Mouse (Mus musculus) megakaryocyte, adult 5-6 weeks (primary cell): ENCODE data around the gene Smyd4. TPM values are rescaled to one million over a fixed set of nuclear protein-coding genes. Genes with fewer than 3 reads are reported as not detected.

ENCODE experiments used
- ATAC-seq: 2 replicates; pipeline ENCODE4 v1.8.0; 2016; ENCODE audit warnings: mild to moderate bottlenecking, inconsistent platforms; ENCODE audit not compliant: poor library complexity, severe bottlenecking
- total RNA-seq, 2 experiments: library from RNA; stranded (forward) in 1 of 2; stranded (reverse) in 1 of 2; fragments of 153-499, 151-499 nt in 1 of 2; fragments of 221-1000, 200-1000 nt in 1 of 2; gene quantifications; 2 replicates each; pipeline versions ENCODE4 v1.2.3 to v1.2.4; 2015 to 2017

The Smyd4 gene
- total RNA-seq, 2 experiments from 2014 or later = 1.9 to 6.5 TPM

GRCm38 (mm10) chr11:75415096-75415495, 66.9 kb downstream of the Smyd4 start:
- ATAC-seq = peak; percentile 92

- no peak for ATAC-seq
These were observed 67.8 kb downstream of the Smyd4 start for GRCm38 (mm10) chr11:75415994-75416393.

GRCm38 (mm10) chr11:75420037-75420436, 71.8 kb downstream of the Smyd4 start:
- ATAC-seq = no peak

GRCm38 (mm10) chr11:75420810-75421374, 72.7 kb downstream of the Smyd4 start:
- ATAC-seq = no peak

GRCm38 (mm10) chr11:75421375-75422012, 73.3 kb downstream of the Smyd4 start:
- ATAC-seq = no peak

- ATAC-seq = no peak
These were observed 74.0 kb downstream of the Smyd4 start, which contains the start of gene Serpinf1 for GRCm38 (mm10) chr11:75422013-75422792. Gene Serpinf1, minus strand, starts transcription at chr11:75422701.

GRCm38 (mm10) chr11:75423091-75423490, 74.9 kb downstream of the Smyd4 start:
- no peak for ATAC-seq

- no peak for ATAC-seq
These were observed 75.8 kb downstream of the Smyd4 start for GRCm38 (mm10) chr11:75424033-75424432.

GRCm38 (mm10) chr11:75424459-75424858, 76.2 kb downstream of the Smyd4 start:
- no peak for ATAC-seq

- peak; percentile 99 for ATAC-seq
These were observed 80.9 kb downstream of the Smyd4 start for GRCm38 (mm10) chr11:75429019-75429705.

- ATAC-seq = no peak
These were observed 83.1 kb downstream of the Smyd4 start for GRCm38 (mm10) chr11:75431307-75431706.

GRCm38 (mm10) chr11:75434138-75434537, 85.9 kb downstream of the Smyd4 start:
- ATAC-seq = no peak

GRCm38 (mm10) chr11:75438194-75438593, 90.0 kb downstream of the Smyd4 start:
- ATAC-seq = no peak

GRCm38 (mm10) chr11:75438804-75439203, 90.6 kb downstream of the Smyd4 start:
- ATAC-seq = no peak

GRCm38 (mm10) chr11:75439363-75439762, 91.1 kb downstream of the Smyd4 start, which contains the start of gene Serpinf2:
Gene Serpinf2, minus strand, starts transcription at chr11:75439591.
- no peak for ATAC-seq

- ATAC-seq = no peak
These were observed 91.7 kb downstream of the Smyd4 start for GRCm38 (mm10) chr11:75439951-75440350.

GRCm38 (mm10) chr11:75441034-75441433, 92.8 kb downstream of the Smyd4 start:
- ATAC-seq = no peak

GRCm38 (mm10) chr11:75441601-75442000, 93.4 kb downstream of the Smyd4 start:
- ATAC-seq = no peak

- no peak for ATAC-seq
These were observed 95.5 kb downstream of the Smyd4 start for GRCm38 (mm10) chr11:75443711-75444110.

GRCm38 (mm10) chr11:75448575-75448974, 100.3 kb downstream of the Smyd4 start:
- no peak for ATAC-seq

- no peak for ATAC-seq
These were observed 101.5 kb downstream of the Smyd4 start for GRCm38 (mm10) chr11:75449695-75450094.
